Mouse (Mus musculus): Measurements from ENCODE around the gene B3gnt7. TPM values are rescaled to one million over a fixed set of nuclear protein-coding genes. Genes with fewer than 3 reads are reported as not detected.

The B3gnt7 gene
- polyA plus RNA-seq, 2 experiments: 1.0 to 1.1 TPM

GRCm38 (mm10) chr1:86343087-86343645 is 40.5 kb downstream of the B3gnt7 start:
- H3K27me3 ChIP-seq (ENCODE audit: control insufficient read depth, insufficient read depth, low read length): no peaks in the 10 kb centered on the region
- DNase-seq (ENCODE audit: low read depth in 3 of 3, low spot score in 3 of 3) (no peak), ATAC-seq (ENCODE audit: insufficient read depth) (no peak)
- H3K4me1 ChIP-seq (replicated peaks; ENCODE audit: control insufficient read depth in 2 of 2, insufficient read depth in 2 of 2, low read length in 1 of 2): no peaks in the 10 kb centered on the region
- TF ChIP-seq EP300 (IDR thresholded peaks at IDR 0.05; ENCODE audit: low read depth): no peak
- no peak for TF ChIP-seq CTCF (IDR thresholded peaks at IDR 0.05; ENCODE audit: low read depth)
- no peak overlapping the region for H3K27ac ChIP-seq
- H3K4me3 ChIP-seq (ENCODE audit: insufficient read depth in 1 of 2, low read depth in 2 of 2, low read length in 2 of 2): no peak overlapping the region
- no peak overlapping the region for H3K4me2 ChIP-seq (ENCODE audit: low read depth)
- H3K9ac ChIP-seq (replicated peaks): no peak overlapping the region
- peaks cover 8% of the 10 kb centered on the region for H3K36me3 ChIP-seq (replicated peaks; ENCODE audit: control insufficient read depth, insufficient read depth, low read depth)
- 80% methylated on average over 1 of the region's 1 CpGs for WGBS (ENCODE audit: insufficient replicate concordance)
- no peaks in the 10 kb centered on the region for H3K9me3 ChIP-seq (ENCODE audit: control insufficient read depth, low read length)

GRCm38 (mm10) chr1:86343969-86344861 is 41.6 kb downstream of the B3gnt7 start:
- Histone ChIP-seq H3K4me2 (ENCODE audit: low read depth) (no peak overlapping the region), H3K27ac (no peak overlapping the region), H3K27me3 (ENCODE audit: control insufficient read depth, insufficient read depth, low read length) (no peaks in the 10 kb centered on the region), H3K36me3 (replicated peaks; ENCODE audit: control insufficient read depth, insufficient read depth, low read depth) (peaks cover 19% of the 10 kb centered on the region), H3K4me1 (replicated peaks; ENCODE audit: control insufficient read depth in 2 of 2, insufficient read depth in 2 of 2, low read length in 1 of 2) (no peaks in the 10 kb centered on the region), H3K9ac (replicated peaks) (no peak overlapping the region), H3K9me3 (ENCODE audit: control insufficient read depth, low read length) (no peaks in the 10 kb centered on the region), H3K4me3 (ENCODE audit: insufficient read depth in 1 of 2, low read depth in 2 of 2, low read length in 2 of 2) (no peak overlapping the region)
- ATAC-seq (ENCODE audit: insufficient read depth) (no peak), DNase-seq (ENCODE audit: low read depth in 3 of 3, low spot score in 3 of 3) (no peak)
- no peak for TF ChIP-seq CTCF (IDR thresholded peaks at IDR 0.05; ENCODE audit: low read depth)
- no peak for TF ChIP-seq EP300 (IDR thresholded peaks at IDR 0.05; ENCODE audit: low read depth)
- 20% methylated on average over 4 of the region's 4 CpGs for WGBS (ENCODE audit: insufficient replicate concordance)

- 53% methylated on average over 4 of the region's 4 CpGs for WGBS (ENCODE audit: insufficient replicate concordance)
- H3K9me3 ChIP-seq (ENCODE audit: control insufficient read depth, low read length): no peaks in the 10 kb centered on the region
- no peak overlapping the region for H3K9ac ChIP-seq (replicated peaks)
- no peak overlapping the region for H3K27ac ChIP-seq
- H3K4me1 ChIP-seq (replicated peaks; ENCODE audit: control insufficient read depth in 2 of 2, insufficient read depth in 2 of 2, low read length in 1 of 2): no peaks in the 10 kb centered on the region
- H3K36me3 ChIP-seq (replicated peaks; ENCODE audit: control insufficient read depth, insufficient read depth, low read depth): peaks cover 27% of the 10 kb centered on the region
- no peak for DNase-seq (ENCODE audit: low read depth in 3 of 3, low spot score in 3 of 3)
- TF ChIP-seq CTCF (IDR thresholded peaks at IDR 0.05; ENCODE audit: low read depth): no peak
- no peak for TF ChIP-seq EP300 (IDR thresholded peaks at IDR 0.05; ENCODE audit: low read depth)
- H3K4me2 ChIP-seq (ENCODE audit: low read depth): no peak overlapping the region
- ATAC-seq (ENCODE audit: insufficient read depth): no peak
- H3K27me3 ChIP-seq (ENCODE audit: control insufficient read depth, insufficient read depth, low read length): no peaks in the 10 kb centered on the region
- H3K4me3 ChIP-seq (ENCODE audit: insufficient read depth in 1 of 2, low read depth in 2 of 2, low read length in 2 of 2): no peak overlapping the region
Measured at GRCm38 (mm10) chr1:86345069-86345468, 42.4 kb downstream of the B3gnt7 start.

- ATAC-seq (ENCODE audit: insufficient read depth) (no peak), DNase-seq (ENCODE audit: low read depth in 3 of 3, low spot score in 3 of 3) (no peak)
- Histone ChIP-seq H3K9me3 (ENCODE audit: control insufficient read depth, low read length) (no peaks in the 10 kb centered on the region), H3K4me2 (ENCODE audit: low read depth) (no peak overlapping the region), H3K9ac (replicated peaks) (no peak overlapping the region), H3K4me1 (replicated peaks; ENCODE audit: control insufficient read depth in 2 of 2, insufficient read depth in 2 of 2, low read length in 1 of 2) (no peaks in the 10 kb centered on the region), H3K36me3 (replicated peaks; ENCODE audit: control insufficient read depth, insufficient read depth, low read depth) (peaks cover 36% of the 10 kb centered on the region), H3K27ac (no peak overlapping the region), H3K4me3 (ENCODE audit: insufficient read depth in 1 of 2, low read depth in 2 of 2, low read length in 2 of 2) (no peak overlapping the region), H3K27me3 (ENCODE audit: control insufficient read depth, insufficient read depth, low read length) (no peaks in the 10 kb centered on the region)
- TF ChIP-seq CTCF (IDR thresholded peaks at IDR 0.05; ENCODE audit: low read depth): no peak
- no peak for TF ChIP-seq EP300 (IDR thresholded peaks at IDR 0.05; ENCODE audit: low read depth)
- 85% methylated on average over 4 of the region's 4 CpGs for WGBS (ENCODE audit: insufficient replicate concordance)
Measured at GRCm38 (mm10) chr1:86345956-86346355, 43.3 kb downstream of the B3gnt7 start.

All from liver, embryonic 14.5 days (tissue).